Mouse (Mus musculus): ENCODE data around the gene Krtap19-5.

Gene Krtap19-5

DNA sequence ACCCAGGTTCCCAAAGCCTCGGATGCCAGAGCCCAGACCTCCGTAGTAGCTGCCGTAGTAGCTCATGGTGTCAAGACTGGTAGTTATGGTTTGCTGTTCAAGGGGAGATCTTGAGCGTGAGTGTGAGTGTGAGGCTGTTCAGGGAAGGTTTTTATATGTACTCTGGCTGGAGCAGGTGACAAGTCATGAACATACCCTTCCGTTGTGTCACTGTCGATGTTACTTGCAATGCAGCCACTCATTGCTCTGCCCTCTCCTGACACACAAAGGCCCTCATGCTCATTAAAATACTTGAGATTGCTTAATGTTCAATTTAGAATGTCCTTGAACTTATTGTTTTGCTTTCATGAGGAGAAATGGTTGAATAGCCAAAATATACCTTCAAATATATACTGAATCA lies at the start of gene Krtap19-5:
Gene Krtap19-5 (minus strand): TSS at position 101 of the 400 bp plus-strand sequence.
- no peak for DNase-seq (ENCODE audit: low read depth, low spot score)

DNA sequence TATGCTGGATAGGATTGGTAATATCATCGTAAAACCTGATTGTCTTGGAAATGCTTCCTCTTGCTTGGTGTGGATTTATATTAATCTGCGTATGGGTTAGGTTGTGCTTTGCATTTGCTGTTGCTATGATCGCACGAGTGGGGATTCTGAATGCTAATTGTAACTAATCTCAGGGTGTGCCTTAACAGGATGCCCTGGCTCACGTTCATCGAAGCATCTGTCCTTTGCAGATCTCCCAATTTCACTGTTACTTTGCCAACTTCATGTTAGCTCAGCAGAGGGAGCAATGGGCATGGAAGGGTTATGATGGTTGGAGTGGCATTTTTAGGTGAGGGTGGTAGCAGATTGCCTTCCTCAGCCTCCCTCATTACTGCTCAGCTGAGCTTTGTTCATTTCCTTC lies 44.8 kb upstream of the Krtap19-5 start:
- no peak for DNase-seq (ENCODE audit: low read depth, low spot score)

DNA sequence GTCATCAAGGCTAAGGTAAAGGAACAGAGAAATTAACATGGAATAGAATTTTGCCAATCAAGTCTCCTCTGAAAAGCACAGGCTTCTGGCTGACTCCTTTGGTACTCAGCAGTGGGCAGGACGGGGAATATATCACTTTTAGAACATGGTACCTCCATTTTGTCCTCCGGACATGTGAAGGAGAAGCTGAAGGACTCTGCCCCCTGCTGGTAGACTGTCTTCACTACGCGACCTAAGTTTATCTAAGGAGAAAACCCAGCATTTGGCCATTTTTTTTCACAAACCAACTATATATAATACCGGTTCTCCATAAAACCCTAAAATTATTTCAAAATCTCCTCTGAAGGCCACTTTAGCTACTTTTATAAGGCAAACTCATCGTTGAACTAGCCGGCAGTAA lies 42.0 kb upstream of the Krtap19-5 start:
- DNase-seq (ENCODE audit: low read depth, low spot score): no peak

DNA sequence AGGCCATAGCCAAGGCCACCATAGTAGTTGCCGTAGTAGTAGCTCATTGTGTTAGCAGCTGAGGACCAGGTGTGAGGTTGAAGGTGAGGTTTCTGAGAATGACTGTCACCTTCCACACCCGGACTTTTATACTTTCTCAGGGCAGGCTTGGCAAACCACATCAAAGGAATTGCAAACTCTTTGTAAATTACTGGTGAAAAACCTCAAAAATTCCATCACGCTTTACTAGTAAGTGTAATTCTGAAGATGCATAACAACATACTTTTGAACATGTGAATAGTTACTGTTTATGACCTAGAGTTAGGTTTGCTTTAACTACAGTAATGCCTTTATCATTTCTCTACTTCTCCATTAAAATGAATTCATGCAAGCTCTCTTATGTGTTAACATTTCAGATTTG lies 35.9 kb upstream of the Krtap19-5 start, which contains the start of gene Krtap19-9b:
Gene Krtap19-9b (minus strand): TSS at position 101 of the 400 bp plus-strand sequence.
- DNase-seq (ENCODE audit: low read depth, low spot score): no peak

DNA sequence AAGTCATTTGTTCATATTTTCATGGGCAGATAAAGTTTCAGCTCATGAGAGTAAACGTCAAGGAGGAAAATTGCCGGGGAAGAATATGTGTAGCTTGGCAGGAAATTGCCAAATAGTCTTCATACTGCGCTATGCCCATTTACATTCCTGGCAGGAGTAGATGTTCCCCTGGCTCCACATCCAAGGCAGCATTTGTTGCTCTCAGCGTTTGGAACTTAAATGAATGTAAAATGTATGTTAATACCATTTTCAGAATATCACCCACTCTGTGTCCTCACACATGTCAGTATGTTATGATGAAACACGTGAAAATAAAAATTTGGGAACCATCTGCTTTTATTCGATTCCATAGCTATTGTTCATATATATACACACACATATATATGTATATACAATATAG lies 9.4 kb downstream of the Krtap19-5 start:
- no peak for DNase-seq (ENCODE audit: low read depth, low spot score)

DNA sequence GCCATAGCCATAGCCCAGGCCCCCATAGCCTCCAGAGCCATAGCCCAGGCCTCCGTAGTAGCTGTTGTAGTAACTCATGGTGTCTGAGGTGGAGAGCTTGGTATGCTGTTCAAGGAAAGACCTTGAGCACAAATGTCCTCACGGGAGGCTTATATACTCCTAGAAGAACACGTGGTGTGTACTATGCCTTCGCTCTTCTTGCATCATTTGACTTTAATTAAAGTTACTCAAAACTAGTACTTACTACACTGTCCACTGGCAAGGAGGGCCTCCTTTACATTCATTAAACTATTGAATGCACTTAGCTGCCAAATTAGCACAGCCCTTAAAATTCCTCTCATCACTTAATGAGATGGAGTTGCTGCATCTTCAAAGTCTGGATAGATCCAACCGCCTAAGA lies 11.3 kb downstream of the Krtap19-5 start, which contains the start of gene Krtap19-4:
Gene Krtap19-4 (minus strand): TSS at position 101 of the 400 bp plus-strand sequence.
- DNase-seq (ENCODE audit: low read depth, low spot score): no peak

DNA sequence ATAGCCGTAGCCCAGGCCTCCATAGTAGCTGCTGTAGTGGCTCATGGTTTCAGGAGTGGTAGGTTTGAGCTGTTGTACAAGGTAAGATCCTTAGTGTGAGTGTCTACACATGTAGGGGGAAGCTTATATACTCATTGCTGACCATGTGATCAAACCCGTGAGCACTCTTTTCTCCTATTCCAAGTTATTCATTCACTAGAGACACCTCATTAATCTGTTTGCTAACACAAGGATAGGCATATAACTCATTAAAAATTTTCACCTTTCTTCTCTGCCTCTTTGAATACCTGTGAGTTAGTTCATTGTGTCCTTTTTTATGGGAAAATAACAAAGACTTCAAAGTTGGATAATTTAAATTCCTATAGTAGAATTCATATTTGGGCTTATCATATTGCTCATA lies 18.3 kb downstream of the Krtap19-5 start, which contains the start of gene Krtap19-3:
Gene Krtap19-3 (minus strand): TSS at position 101 of the 400 bp plus-strand sequence.
- DNase-seq (ENCODE audit: low read depth, low spot score): no peak

DNA sequence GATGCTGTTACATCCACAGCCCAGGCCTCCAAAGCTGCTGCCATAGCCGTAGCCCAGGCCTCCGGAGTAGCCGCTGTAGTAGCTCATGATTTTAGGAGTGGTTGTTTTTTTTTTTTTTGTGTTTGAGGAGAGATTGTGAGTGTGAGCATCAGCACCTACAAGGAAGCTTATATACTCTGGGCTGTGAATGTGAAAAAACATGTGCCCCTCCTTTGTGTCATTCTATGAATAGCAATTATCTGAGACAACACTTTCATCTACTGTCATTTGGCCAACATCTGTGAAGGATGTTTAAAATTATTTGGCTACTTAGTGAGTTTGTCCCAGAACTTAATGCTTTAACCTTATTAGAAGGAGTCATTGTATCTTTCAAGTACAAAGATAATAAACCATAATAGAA lies 22.1 kb downstream of the Krtap19-5 start, which contains the start of gene Krtap19-2:
Gene Krtap19-2 (minus strand): TSS at position 101 of the 400 bp plus-strand sequence.
- no peak for DNase-seq (ENCODE audit: low read depth, low spot score)

DNA sequence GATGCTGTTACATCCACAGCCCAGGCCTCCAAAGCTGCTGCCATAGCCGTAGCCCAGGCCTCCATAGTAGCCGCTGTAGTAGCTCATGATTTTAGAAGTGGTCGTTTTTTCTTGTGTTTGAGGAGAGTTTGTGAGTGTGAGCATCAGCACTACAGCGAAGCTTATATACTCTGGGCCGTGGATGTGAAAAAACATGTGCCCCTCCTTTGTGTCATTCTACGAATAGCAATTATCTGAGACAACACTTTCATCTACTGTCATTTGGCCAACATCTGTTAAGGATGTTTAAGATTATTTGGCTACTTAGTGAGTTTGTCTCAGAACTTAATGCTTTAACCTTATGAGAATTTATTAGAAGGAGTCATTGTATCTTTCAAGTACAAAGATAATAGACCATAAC lies 26.9 kb downstream of the Krtap19-5 start, which contains the start of gene Krtap19-1:
Gene Krtap19-1 (minus strand): TSS at position 101 of the 400 bp plus-strand sequence.
- DNase-seq (ENCODE audit: low read depth, low spot score): no peak

DNA sequence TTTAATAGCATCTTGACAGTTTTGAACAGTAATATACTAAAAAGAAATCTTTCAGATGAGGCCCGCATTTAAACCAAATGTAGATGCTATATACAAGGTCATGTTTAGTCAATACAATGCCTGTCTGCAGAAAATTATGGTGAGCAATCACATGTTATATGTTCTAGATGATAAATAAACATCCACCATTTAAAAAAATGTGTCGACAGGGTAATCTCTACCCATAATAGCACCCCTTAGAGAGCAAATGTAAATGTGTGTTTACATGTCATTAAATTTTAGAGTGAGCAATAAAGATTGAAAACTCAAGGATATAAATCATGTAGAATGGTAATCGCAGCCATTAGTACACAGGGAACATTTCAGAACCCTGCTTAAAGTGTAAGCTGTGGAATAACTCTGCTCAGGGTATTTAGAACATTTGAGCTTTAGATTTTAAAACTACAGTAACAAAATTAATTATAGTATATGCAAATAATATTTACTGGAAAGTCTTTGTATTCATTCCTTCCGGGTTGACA lies 31.3 kb downstream of the Krtap19-5 start:
- DNase-seq (ENCODE audit: low read depth, low spot score): no peak

DNA sequence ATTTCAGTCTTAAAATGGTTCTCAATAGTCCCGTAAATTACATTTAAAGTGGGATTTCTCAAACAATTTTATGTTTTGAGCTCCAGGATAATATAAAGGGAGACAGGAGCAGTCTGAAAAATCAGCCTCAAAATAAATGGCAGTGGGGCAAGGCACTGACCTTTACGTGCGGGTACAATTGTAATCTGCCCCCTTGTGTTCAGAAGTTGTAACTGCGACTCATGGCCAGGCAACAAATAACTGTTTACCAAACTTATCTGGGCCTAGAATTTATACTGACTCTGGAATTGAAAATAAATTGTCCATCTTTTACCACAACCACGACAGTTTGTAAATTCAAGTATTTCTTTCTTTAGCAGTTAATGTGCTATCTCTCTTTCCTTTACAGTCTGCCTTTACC lies 44.8 kb downstream of the Krtap19-5 start:
- no peak for DNase-seq (ENCODE audit: low read depth, low spot score)

DNA sequence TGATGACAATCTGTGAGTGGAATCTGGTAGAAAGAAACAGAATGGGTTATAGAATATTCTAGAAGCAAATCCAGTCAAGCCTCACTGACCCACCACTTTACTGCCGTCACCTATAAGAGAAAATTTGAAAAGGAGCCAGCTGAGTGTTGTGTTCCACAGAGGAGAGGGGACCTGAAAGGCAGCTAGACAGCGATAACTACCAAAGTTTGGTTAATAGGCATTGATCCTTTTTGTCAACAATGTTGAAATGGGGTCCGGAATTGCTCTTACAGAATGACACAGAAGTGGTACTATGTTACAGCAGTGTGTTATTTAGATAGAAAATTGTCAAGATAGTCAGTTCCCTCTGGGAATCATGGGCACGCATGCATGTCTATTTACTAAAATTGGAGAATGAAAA lies 47.7 kb downstream of the Krtap19-5 start:
- DNase-seq (ENCODE audit: low read depth, low spot score): no peak

DNA sequence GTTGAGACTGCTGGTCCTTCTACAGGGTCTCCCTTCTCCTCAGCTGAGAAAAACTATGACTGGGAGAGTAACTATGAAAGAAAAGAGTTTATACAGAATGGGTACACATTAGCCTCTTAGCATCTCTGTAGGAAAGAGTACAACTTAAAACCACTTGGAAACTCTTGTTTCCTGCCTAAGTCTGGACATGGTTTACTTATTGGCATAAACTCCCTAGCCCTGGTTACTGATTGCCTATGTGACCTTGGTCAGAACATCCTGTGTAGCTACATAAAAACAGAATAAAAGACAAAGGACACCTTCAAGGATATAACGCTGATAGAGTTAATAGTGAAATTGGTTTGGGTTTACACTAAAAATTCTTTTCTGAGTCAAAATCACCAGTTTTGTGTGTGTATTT lies 48.9 kb downstream of the Krtap19-5 start:
- DNase-seq (ENCODE audit: low read depth, low spot score): no peak
